Mouse (Mus musculus): ENCODE results near the gene Lypd6. TPM values are rescaled to one million over a fixed set of nuclear protein-coding genes. Genes with fewer than 3 reads are reported as not detected.

Lypd6 gene
- polyA plus RNA-seq, 1 experiment from 2014 or later, result 8.8 TPM

GRCm38 (mm10) chr2:50053893-50054292 lies 12.3 kb upstream of the Lypd6 start:
- no peak overlapping the region for H3K4me3 ChIP-seq (ENCODE audit: low read depth, low read length)
- no peaks in the 10 kb centered on the region for H3K9me3 ChIP-seq (ENCODE audit: control insufficient read depth, low read length)
- H3K27me3 ChIP-seq (replicated peaks; ENCODE audit: control insufficient read depth, insufficient read depth, low read length), result no peaks in the 10 kb centered on the region
- H3K4me1 ChIP-seq (ENCODE audit: control insufficient read depth, insufficient read depth, low read length), result no peaks in the 10 kb centered on the region
- DNase-seq (ENCODE audit: low spot score), result no peak
- no peak overlapping the region for H3K9ac ChIP-seq (ENCODE audit: low read depth, low read length)
- no peak for ATAC-seq (ENCODE audit: low read depth)
- no peak overlapping the region for H3K27ac ChIP-seq (replicated peaks; ENCODE audit: low read depth, low read length)
- no peak overlapping the region for H3K4me2 ChIP-seq (ENCODE audit: low read depth, low read length)
- WGBS, result 72% methylated on average over 1 of the region's 1 CpGs
- no peaks in the 10 kb centered on the region for H3K36me3 ChIP-seq (ENCODE audit: control insufficient read depth, insufficient read depth, low read length)

DNA sequence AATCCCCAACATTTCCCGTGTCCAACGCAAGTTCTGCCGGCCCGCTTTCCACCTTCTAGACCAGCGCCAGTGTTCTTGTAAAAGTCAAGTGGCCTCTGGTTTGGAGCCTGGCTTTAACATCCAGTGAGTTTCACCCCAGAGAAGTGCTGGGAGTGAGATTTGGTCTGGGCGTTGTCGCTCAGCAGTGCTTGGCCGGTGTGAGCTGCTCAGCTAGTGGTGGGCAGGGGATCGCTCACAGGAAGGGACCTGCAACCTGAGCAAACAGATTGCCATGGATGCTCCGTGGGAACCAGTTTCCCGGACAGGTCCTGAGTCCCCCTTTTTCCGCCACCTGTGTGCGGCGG lies 355 bp upstream of the Lypd6 start:
- no peaks in the 10 kb centered on the region for H3K4me1 ChIP-seq (ENCODE audit: control insufficient read depth, insufficient read depth, low read length)
- no peaks in the 10 kb centered on the region for H3K36me3 ChIP-seq (ENCODE audit: control insufficient read depth, insufficient read depth, low read length)
- no peak for DNase-seq (ENCODE audit: low spot score)
- peak overlapping the region; percentile 37; the same call in 1 of the 2 replicates for H3K9ac ChIP-seq (ENCODE audit: low read depth, low read length)
- no peaks in the 10 kb centered on the region; the same call in 1 of the 2 replicates for H3K27me3 ChIP-seq (replicated peaks; ENCODE audit: control insufficient read depth, insufficient read depth, low read length)
- H3K4me2 ChIP-seq (ENCODE audit: low read depth, low read length), result peak overlapping the region; percentile 91
- WGBS, result 0% methylated on average over 10 of the region's 14 CpGs
- H3K4me3 ChIP-seq (ENCODE audit: low read depth, low read length), result peak overlapping the region; percentile 64
- ATAC-seq (ENCODE audit: low read depth), result no peak; the same call in 1 of the 2 replicates
- H3K9me3 ChIP-seq (ENCODE audit: control insufficient read depth, low read length), result no peaks in the 10 kb centered on the region
- no peak overlapping the region for H3K27ac ChIP-seq (replicated peaks; ENCODE audit: low read depth, low read length)

- Histone ChIP-seq H3K27me3 (replicated peaks; ENCODE audit: control insufficient read depth, insufficient read depth, low read length) (no peaks in the 10 kb centered on the region; the same call in 1 of the 2 replicates), H3K9ac (ENCODE audit: low read depth, low read length) (peak overlapping the region; percentile 61), H3K4me2 (ENCODE audit: low read depth, low read length) (peak overlapping the region; percentile 91), H3K4me1 (ENCODE audit: control insufficient read depth, insufficient read depth, low read length) (no peaks in the 10 kb centered on the region), H3K9me3 (ENCODE audit: control insufficient read depth, low read length) (no peaks in the 10 kb centered on the region), H3K27ac (replicated peaks; ENCODE audit: low read depth, low read length) (no peak overlapping the region), H3K4me3 (ENCODE audit: low read depth, low read length) (peak overlapping the region; percentile 64), H3K36me3 (ENCODE audit: control insufficient read depth, insufficient read depth, low read length) (no peaks in the 10 kb centered on the region)
- under 1% methylated on average over 9 of the region's 9 CpGs for WGBS
- DNase-seq (ENCODE audit: low spot score) (no peak), ATAC-seq (ENCODE audit: low read depth) (no peak)
These were observed 713 bp downstream of the Lypd6 start for GRCm38 (mm10) chr2:50066968-50067315.

DNA sequence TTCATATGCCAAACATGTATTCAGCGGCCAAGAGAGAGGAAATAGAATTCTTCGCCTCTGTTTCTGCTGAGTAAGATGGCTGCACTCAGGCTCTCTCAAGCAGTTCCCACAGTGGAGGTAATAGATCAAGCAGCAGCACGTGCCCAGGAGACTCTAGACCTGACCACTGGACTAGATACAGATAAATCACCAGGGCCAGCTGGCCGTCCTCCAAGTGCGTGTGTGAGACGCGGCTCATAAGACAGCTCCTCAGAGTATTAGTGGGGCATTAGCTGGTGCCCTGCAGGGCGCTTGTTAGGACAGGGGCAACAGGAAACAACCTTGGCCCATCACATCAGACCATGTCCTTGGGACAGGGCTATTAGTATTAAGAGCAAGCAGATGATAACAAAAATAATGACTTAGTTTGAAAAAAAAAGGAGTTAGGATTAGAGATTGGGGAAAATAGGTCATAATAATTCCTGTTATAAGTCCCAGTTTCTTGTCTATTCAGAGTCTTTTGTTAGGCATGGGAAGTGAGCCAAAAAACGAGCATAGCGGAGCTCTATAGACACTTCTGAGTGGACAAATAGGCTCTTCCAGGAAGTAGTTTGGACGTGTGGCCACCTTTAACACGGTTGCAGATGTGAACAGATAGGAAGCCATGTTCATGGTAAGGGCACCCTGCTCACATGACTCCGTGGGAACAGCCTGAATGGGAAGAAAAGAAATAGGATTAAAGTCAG lies 3.5 kb downstream of the Lypd6 start:
- H3K4me2 ChIP-seq (ENCODE audit: low read depth, low read length), result no peak overlapping the region
- H3K4me1 ChIP-seq (ENCODE audit: control insufficient read depth, insufficient read depth, low read length), result no peaks in the 10 kb centered on the region
- H3K9me3 ChIP-seq (ENCODE audit: control insufficient read depth, low read length), result no peaks in the 10 kb centered on the region
- no peak overlapping the region for H3K27ac ChIP-seq (replicated peaks; ENCODE audit: low read depth, low read length)
- no peaks in the 10 kb centered on the region for H3K36me3 ChIP-seq (ENCODE audit: control insufficient read depth, insufficient read depth, low read length)
- no peak overlapping the region for H3K9ac ChIP-seq (ENCODE audit: low read depth, low read length)
- no peaks in the 10 kb centered on the region; the same call in 1 of the 2 replicates for H3K27me3 ChIP-seq (replicated peaks; ENCODE audit: control insufficient read depth, insufficient read depth, low read length)
- DNase-seq (ENCODE audit: low spot score) (no peak), ATAC-seq (ENCODE audit: low read depth) (no peak)
- WGBS, result 70% methylated on average over 13 of the region's 13 CpGs
- no peak overlapping the region for H3K4me3 ChIP-seq (ENCODE audit: low read depth, low read length)

DNA sequence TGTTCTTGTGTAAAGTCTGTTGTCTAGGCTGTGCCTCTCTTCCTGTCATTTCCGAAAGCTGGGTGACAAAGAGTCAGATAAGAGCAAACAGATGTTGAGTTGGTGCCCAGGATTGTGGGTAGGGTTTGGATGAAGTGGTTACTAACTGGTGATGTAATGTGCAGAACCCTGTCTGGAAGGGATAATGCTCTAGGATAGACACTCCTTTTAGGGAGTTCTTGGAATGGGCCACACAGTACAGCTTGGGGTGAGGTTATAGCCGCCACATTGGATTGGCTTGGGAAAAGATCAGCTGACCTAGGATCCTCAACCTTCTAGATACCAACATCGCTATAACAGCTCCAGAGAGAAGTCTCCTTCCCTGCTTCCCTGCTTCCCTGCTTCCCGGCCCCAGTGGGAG lies 5.9 kb downstream of the Lypd6 start:
- no peak for DNase-seq (ENCODE audit: low spot score)
- no peak for ATAC-seq (ENCODE audit: low read depth)
- H3K36me3 ChIP-seq (ENCODE audit: control insufficient read depth, insufficient read depth, low read length), result no peaks in the 10 kb centered on the region
- no peak overlapping the region for H3K27ac ChIP-seq (replicated peaks; ENCODE audit: low read depth, low read length)
- 80% methylated on average over 4 of the region's 4 CpGs for WGBS
- H3K27me3 ChIP-seq (replicated peaks; ENCODE audit: control insufficient read depth, insufficient read depth, low read length), result no peaks in the 10 kb centered on the region; the same call in 1 of the 2 replicates
- no peak overlapping the region for H3K4me2 ChIP-seq (ENCODE audit: low read depth, low read length)
- H3K9ac ChIP-seq (ENCODE audit: low read depth, low read length), result no peak overlapping the region
- no peaks in the 10 kb centered on the region for H3K4me1 ChIP-seq (ENCODE audit: control insufficient read depth, insufficient read depth, low read length)
- no peaks in the 10 kb centered on the region for H3K9me3 ChIP-seq (ENCODE audit: control insufficient read depth, low read length)
- no peak overlapping the region for H3K4me3 ChIP-seq (ENCODE audit: low read depth, low read length)

GRCm38 (mm10) chr2:50084746-50085145 lies 18.5 kb downstream of the Lypd6 start:
- Histone ChIP-seq H3K4me3 (ENCODE audit: low read depth, low read length) (no peak overlapping the region), H3K4me2 (ENCODE audit: low read depth, low read length) (no peak overlapping the region), H3K27ac (replicated peaks; ENCODE audit: low read depth, low read length) (no peak overlapping the region), H3K4me1 (ENCODE audit: control insufficient read depth, insufficient read depth, low read length) (no peaks in the 10 kb centered on the region), H3K9me3 (ENCODE audit: control insufficient read depth, low read length) (no peaks in the 10 kb centered on the region), H3K27me3 (replicated peaks; ENCODE audit: control insufficient read depth, insufficient read depth, low read length) (no peaks in the 10 kb centered on the region), H3K9ac (ENCODE audit: low read depth, low read length) (no peak overlapping the region), H3K36me3 (ENCODE audit: control insufficient read depth, insufficient read depth, low read length) (no peaks in the 10 kb centered on the region)
- WGBS, result 69% methylated on average over 3 of the region's 3 CpGs
- DNase-seq (ENCODE audit: low spot score) (no peak), ATAC-seq (ENCODE audit: low read depth) (no peak)

- DNase-seq (ENCODE audit: low spot score) (no peak), ATAC-seq (ENCODE audit: low read depth) (no peak)
- H3K4me2 ChIP-seq (ENCODE audit: low read depth, low read length), result no peak overlapping the region
- H3K36me3 ChIP-seq (ENCODE audit: control insufficient read depth, insufficient read depth, low read length), result no peaks in the 10 kb centered on the region
- 62% methylated on average over 3 of the region's 3 CpGs for WGBS
- H3K9me3 ChIP-seq (ENCODE audit: control insufficient read depth, low read length), result no peaks in the 10 kb centered on the region
- H3K9ac ChIP-seq (ENCODE audit: low read depth, low read length), result no peak overlapping the region
- no peak overlapping the region for H3K27ac ChIP-seq (replicated peaks; ENCODE audit: low read depth, low read length)
- no peaks in the 10 kb centered on the region for H3K27me3 ChIP-seq (replicated peaks; ENCODE audit: control insufficient read depth, insufficient read depth, low read length)
- no peak overlapping the region for H3K4me3 ChIP-seq (ENCODE audit: low read depth, low read length)
- H3K4me1 ChIP-seq (ENCODE audit: control insufficient read depth, insufficient read depth, low read length), result no peaks in the 10 kb centered on the region
These were observed 21.5 kb downstream of the Lypd6 start for GRCm38 (mm10) chr2:50087761-50088160.

- Histone ChIP-seq H3K4me3 (ENCODE audit: low read depth, low read length) (no peak overlapping the region), H3K36me3 (ENCODE audit: control insufficient read depth, insufficient read depth, low read length) (no peaks in the 10 kb centered on the region), H3K4me1 (ENCODE audit: control insufficient read depth, insufficient read depth, low read length) (0 out of 2 replicates have a peak, but pooled peaks cover 6% of the 10 kb centered on the region), H3K9me3 (ENCODE audit: control insufficient read depth, low read length) (no peaks in the 10 kb centered on the region), H3K4me2 (ENCODE audit: low read depth, low read length) (no peak overlapping the region), H3K27me3 (replicated peaks; ENCODE audit: control insufficient read depth, insufficient read depth, low read length) (no peaks in the 10 kb centered on the region), H3K9ac (ENCODE audit: low read depth, low read length) (no peak overlapping the region), H3K27ac (replicated peaks; ENCODE audit: low read depth, low read length) (no peak overlapping the region)
- peak; percentile 67 for DNase-seq (ENCODE audit: low spot score)
- 57% methylated on average over 3 of the region's 3 CpGs for WGBS
- ATAC-seq (ENCODE audit: low read depth), result peak; percentile 26; the same call in 1 of the 2 replicates
These were observed 30.1 kb downstream of the Lypd6 start for GRCm38 (mm10) chr2:50096336-50096735.
